ENCODE assay signal across 15 mouse cellular contexts in the genomic region with DNA sequence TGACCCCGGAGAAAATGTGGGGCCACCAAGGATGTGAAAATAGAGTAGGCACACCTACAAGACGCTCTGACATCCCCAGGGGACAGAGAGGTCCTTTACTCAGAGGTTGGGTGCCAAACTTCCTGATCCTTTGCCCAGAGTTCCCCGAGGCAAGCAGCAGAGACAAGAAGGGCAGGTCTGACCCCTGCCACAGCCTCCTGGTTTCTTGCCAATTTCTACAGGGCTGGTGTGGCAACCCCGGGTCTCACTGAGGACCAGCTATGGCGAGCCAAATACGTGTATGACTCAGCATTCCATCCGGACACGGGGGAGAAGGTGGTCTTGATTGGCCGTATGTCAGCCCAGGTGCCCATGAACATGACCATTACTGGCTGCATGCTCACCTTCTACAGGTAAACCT. TPM values are rescaled to one million over a fixed set of nuclear protein-coding genes. Genes with fewer than 3 reads are reported as not detected.
A peak's percentile ranks its signal among the peaks of the same experiment; 100 is the strongest.
DNase-seq lines count a peak whose midpoint lies in the region; ATAC-seq and TF ChIP-seq lines count a peak whose summit lies in the region.
"Had no signal": no experiment of that assay in that cellular context is flagged by ENCODE, and none has a peak within 500 bp of the region (broad histone marks: within the 10 kb centered on the region; RNA-seq: fewer than 3 reads in every experiment).

No protein-coding gene starts in this region.

- peaks cover 50% of the 10 kb centered on the region for H3K36me3 ChIP-seq in hindbrain, embryonic 13.5 days
- peaks cover 18% of the 10 kb centered on the region; the same call in 1 of the 2 replicates for H3K36me3 ChIP-seq in hindbrain, embryonic 10.5 days
- peaks cover 42% of the 10 kb centered on the region for H3K36me3 ChIP-seq in midbrain, postnatal 0 days (ENCODE audit: insufficient read depth, low read length)
- peaks cover 6% of the 10 kb centered on the region; the same call in 1 of the 2 replicates for H3K36me3 ChIP-seq in thymus, adult 2 months (ENCODE audit: control insufficient read depth, insufficient read depth, low read length)

- peak overlapping the region; percentile 87 for H3K27ac ChIP-seq in cerebellum, adult 2 months (ENCODE audit: insufficient read depth, low read length)
- 0 out of 2 replicates have a peak overlapping the region, but pooled peaks have one; percentile 35 for H3K27ac ChIP-seq in hindbrain, embryonic 13.5 days
- no peak overlapping the region for H3K27ac ChIP-seq in hindbrain, embryonic 10.5 days
- H3K27ac ChIP-seq in midbrain, postnatal 0 days (ENCODE audit: low read depth, low read length), result no peak overlapping the region
- H3K27ac ChIP-seq in thymus, adult 2 months (ENCODE audit: control insufficient read depth, insufficient read depth, low read length), result no peak overlapping the region

- peak overlapping the region; percentile 83 for H3K9ac ChIP-seq in hindbrain, embryonic 13.5 days
- no peak overlapping the region for H3K9ac ChIP-seq in midbrain, postnatal 0 days (replicated peaks; ENCODE audit: low read length, poor library complexity, severe bottlenecking)

- TF ChIP-seq POLR2A in cerebellum, adult 2 months (IDR thresholded peaks at IDR 0.05; ENCODE audit: borderline replicate concordance, insufficient read depth, low read length), result no peak
- TF ChIP-seq POLR2A in thymus, adult 2 months (IDR thresholded peaks at IDR 0.05; ENCODE audit: control insufficient read depth, extremely low read depth, insufficient read depth, low read length, poor library complexity), result no peak

- no peak for ATAC-seq in hindbrain, embryonic 13.5 days (ENCODE audit: low FRiP score)
- ATAC-seq in midbrain, postnatal 0 days (ENCODE audit: low FRiP score), result no peak

- peak in 1 of 2 experiments; percentile 36 for DNase-seq in cerebellum, adult 2 months
- no peak for DNase-seq in cerebellum, postnatal 14 days
- DNase-seq in hindbrain, embryonic 10.5 days (ENCODE audit: low spot score), result no peak
- DNase-seq in 416B (ENCODE audit: low read depth) (peak; percentile 51), liver (no peak)
- DNase-seq in midbrain, postnatal 0 days (ENCODE audit: low spot score), result no peak
- DNase-seq in thymus, adult 2 months, result no peak
- DNase-seq: adrenal gland, postnatal 10 days; B cell, adult 2 months; heart, adult 18-20 months; kidney, postnatal 10 days; thymus, postnatal 36 days had no signal

- H3K4me1 ChIP-seq in cerebellum, adult 2 months (ENCODE audit: control insufficient read depth, insufficient read depth, low read length), result peaks cover 13% of the 10 kb centered on the region
- H3K4me1 ChIP-seq in hindbrain, embryonic 13.5 days (replicated peaks), result peaks cover 50% of the 10 kb centered on the region
- peaks cover 43% of the 10 kb centered on the region for H3K4me1 ChIP-seq in hindbrain, embryonic 10.5 days (replicated peaks)
- H3K4me1 ChIP-seq in midbrain, postnatal 0 days (ENCODE audit: insufficient read depth, low read length), result peaks cover 5% of the 10 kb centered on the region; the same call in 1 of the 2 replicates
- H3K4me1 ChIP-seq in thymus, adult 2 months (replicated peaks; ENCODE audit: control insufficient read depth, insufficient read depth, low read length), result peaks cover 21% of the 10 kb centered on the region

- H3K4me3 ChIP-seq in cerebellum, adult 2 months (replicated peaks; ENCODE audit: insufficient read depth, low read depth, low read length), result no peak overlapping the region
- H3K4me3 ChIP-seq in hindbrain, embryonic 13.5 days, result peak overlapping the region; percentile 63
- no peak overlapping the region for H3K4me3 ChIP-seq in hindbrain, embryonic 10.5 days
- peak overlapping the region; percentile 57; the same call in 1 of the 2 replicates for H3K4me3 ChIP-seq in midbrain, postnatal 0 days (ENCODE audit: low read depth, low read length)
- H3K4me3 ChIP-seq in thymus, adult 2 months (ENCODE audit: control insufficient read depth, insufficient read depth, low read length), result no peak overlapping the region

- no peaks in the 10 kb centered on the region for H3K27me3 ChIP-seq in cerebellum, adult 2 months (ENCODE audit: control insufficient read depth, insufficient read depth, low read length)
- peaks cover 16% of the 10 kb centered on the region for H3K27me3 ChIP-seq in hindbrain, embryonic 13.5 days
- peaks cover 59% of the 10 kb centered on the region for H3K27me3 ChIP-seq in hindbrain, embryonic 10.5 days (ENCODE audit: insufficient read depth, poor library complexity, severe bottlenecking)
- no peaks in the 10 kb centered on the region for H3K27me3 ChIP-seq in midbrain, postnatal 0 days (ENCODE audit: insufficient read depth, low read length)
- H3K27me3 ChIP-seq in thymus, adult 2 months (ENCODE audit: control insufficient read depth, insufficient read depth, low read length), result no peaks in the 10 kb centered on the region; the same call in 1 of the 2 replicates

- TF ChIP-seq CTCF in cerebellum, adult 2 months (IDR thresholded peaks at IDR 0.05; ENCODE audit: borderline replicate concordance, insufficient read depth, low read depth, low read length), result no peak
- TF ChIP-seq CTCF in midbrain, postnatal 0 days (IDR thresholded peaks at IDR 0.05), result no peak
- no peak for TF ChIP-seq CTCF in thymus, adult 2 months (IDR thresholded peaks at IDR 0.05; ENCODE audit: borderline replicate concordance, control insufficient read depth, extremely low read depth, insufficient read depth, low read length, poor library complexity)

- 38% methylated on average over 9 of the region's 9 CpGs for WGBS in cerebellum, adult 2 months
- 79% methylated on average over 9 of the region's 9 CpGs for WGBS in hindbrain, embryonic 13.5 days
- WGBS in hindbrain, embryonic 10.5 days, result 81% methylated on average over 9 of the region's 9 CpGs
- WGBS in midbrain, postnatal 0 days, result 76% methylated on average over 9 of the region's 9 CpGs
- WGBS in thymus, adult 2 months, result 90% methylated on average over 9 of the region's 9 CpGs

- no peaks in the 10 kb centered on the region for H3K9me3 ChIP-seq in hindbrain, embryonic 13.5 days
- H3K9me3 ChIP-seq in hindbrain, embryonic 10.5 days, result no peaks in the 10 kb centered on the region
- H3K9me3 ChIP-seq in midbrain, postnatal 0 days (ENCODE audit: low read length), result no peaks in the 10 kb centered on the region

- H3K4me2 ChIP-seq in hindbrain, embryonic 13.5 days, result peak overlapping the region; percentile 79
- H3K4me2 ChIP-seq in midbrain, postnatal 0 days (ENCODE audit: low read depth, low read length, poor library complexity, severe bottlenecking), result peak overlapping the region; percentile 77

RNA-seq across cellular contexts. Expression of a gene that starts 2.2 kb away (rescaled TPM):
- 90.5 and 91.6 TPM in 2 replicates for polyA plus RNA-seq in cerebellum, adult 2 months (2012; rRNA removed)
- 63.1 and 65.4 TPM in 2 replicates for polyA plus RNA-seq in hindbrain, embryonic 13.5 days (2015; fragmentation: Nextera tagmentation; extraction: Ambion mirVana)
- 9.8 and 17.8 TPM in 2 replicates for polyA plus RNA-seq in hindbrain, embryonic 10.5 days (2016; fragmentation: Nextera tagmentation; extraction: Ambion mirVana)
- 72.2 and 85.8 TPM in 2 replicates for total RNA-seq in midbrain, postnatal 0 days (2014; rRNA removed)
- 101 and 102 TPM in 2 replicates for polyA plus RNA-seq in midbrain, postnatal 0 days (2015; fragmentation: Nextera tagmentation; extraction: Ambion mirVana)
- 46.9 and 61.1 TPM in 2 replicates for polyA plus RNA-seq in thymus, adult 2 months (2012; rRNA removed)

RNA-seq across cellular contexts. Expression of a gene that starts 4.0 kb away (rescaled TPM):
- 7.6 and 9.1 TPM in 2 replicates for polyA plus RNA-seq in cerebellum, adult 2 months (2012; rRNA removed)
- polyA plus RNA-seq in hindbrain, embryonic 13.5 days (2015; fragmentation: Nextera tagmentation; extraction: Ambion mirVana), result 1.4 and 1.5 TPM in 2 replicates
- polyA plus RNA-seq in hindbrain, embryonic 10.5 days (2016; fragmentation: Nextera tagmentation; extraction: Ambion mirVana), result 0.26 and 0.40 TPM in 2 replicates
- 5.9 and 7.2 TPM in 2 replicates for total RNA-seq in midbrain, postnatal 0 days (2014; rRNA removed)
- polyA plus RNA-seq in midbrain, postnatal 0 days (2015; fragmentation: Nextera tagmentation; extraction: Ambion mirVana), result 2.9 and 3.4 TPM in 2 replicates
- 0.33 and 0.47 TPM in 2 replicates for polyA plus RNA-seq in thymus, adult 2 months (2012; rRNA removed)
- total RNA-seq: heart, adult 18-20 months had no signal
- polyA plus RNA-seq: liver, embryonic 16.5 days; macrophage had no signal

RNA-seq across cellular contexts. Expression of a gene that starts 25.5 kb away (rescaled TPM):
- 13.4 and 15.0 TPM in 2 replicates for polyA plus RNA-seq in cerebellum, adult 2 months (2012; rRNA removed)
- 4.7 and 6.3 TPM in 2 replicates for polyA plus RNA-seq in hindbrain, embryonic 13.5 days (2015; fragmentation: Nextera tagmentation; extraction: Ambion mirVana)
- 1.3 and 8.9 TPM in 2 replicates for polyA plus RNA-seq in hindbrain, embryonic 10.5 days (2016; fragmentation: Nextera tagmentation; extraction: Ambion mirVana)
- total RNA-seq in midbrain, postnatal 0 days (2014; rRNA removed), result 0.94 and 2.2 TPM in 2 replicates
- polyA plus RNA-seq in midbrain, postnatal 0 days (2015; fragmentation: Nextera tagmentation; extraction: Ambion mirVana), result 2.2 and 2.3 TPM in 2 replicates
- 4.6 and 7.9 TPM in 2 replicates for polyA plus RNA-seq in thymus, adult 2 months (2012; rRNA removed)

RNA-seq across cellular contexts. Expression of a gene that starts 35.3 kb away (rescaled TPM):
- polyA plus RNA-seq in cerebellum, adult 2 months (2012; rRNA removed), result 54.1 and 56.3 TPM in 2 replicates
- polyA plus RNA-seq in hindbrain, embryonic 13.5 days (2015; fragmentation: Nextera tagmentation; extraction: Ambion mirVana), result 23.4 and 24.1 TPM in 2 replicates
- 67.5 and 69.1 TPM in 2 replicates for polyA plus RNA-seq in hindbrain, embryonic 10.5 days (2016; fragmentation: Nextera tagmentation; extraction: Ambion mirVana)
- total RNA-seq in midbrain, postnatal 0 days (2014; rRNA removed), result 32.8 and 40.4 TPM in 2 replicates
- polyA plus RNA-seq in midbrain, postnatal 0 days (2015; fragmentation: Nextera tagmentation; extraction: Ambion mirVana), result 12.9 TPM in 2 replicates
- polyA plus RNA-seq in thymus, adult 2 months (2012; rRNA removed), result 37.6 and 41.2 TPM in 2 replicates

RNA-seq across cellular contexts. Expression of a gene that starts 43.3 kb away (rescaled TPM):
- polyA plus RNA-seq in cerebellum, adult 2 months (2012; rRNA removed), result 86.7 and 88.3 TPM in 2 replicates
- 91.6 and 93.6 TPM in 2 replicates for polyA plus RNA-seq in hindbrain, embryonic 13.5 days (2015; fragmentation: Nextera tagmentation; extraction: Ambion mirVana)
- 75.6 and 83.0 TPM in 2 replicates for polyA plus RNA-seq in hindbrain, embryonic 10.5 days (2016; fragmentation: Nextera tagmentation; extraction: Ambion mirVana)
- 55.7 and 87.6 TPM in 2 replicates for total RNA-seq in midbrain, postnatal 0 days (2014; rRNA removed)
- 98.8 and 105 TPM in 2 replicates for polyA plus RNA-seq in midbrain, postnatal 0 days (2015; fragmentation: Nextera tagmentation; extraction: Ambion mirVana)
- polyA plus RNA-seq in thymus, adult 2 months (2012; rRNA removed), result 121 and 137 TPM in 2 replicates

Comparison
In these comparisons a context has a peak if more than half of its experiments do, and no peak if none do; other contexts are left out.
1. H3K27ac ChIP-seq: peak in cerebellum, adult 2 months (single experiment) and hindbrain, embryonic 13.5 days (single experiment); none in hindbrain, embryonic 10.5 days (single experiment), midbrain, postnatal 0 days (single experiment) and thymus, adult 2 months (single experiment).
2. H3K4me3 ChIP-seq: peak in hindbrain, embryonic 13.5 days (single experiment) and midbrain, postnatal 0 days (single experiment); none in cerebellum, adult 2 months (single experiment), hindbrain, embryonic 10.5 days (single experiment) and thymus, adult 2 months (single experiment).